Mouse (Mus musculus): Measurements from ENCODE around the gene Impg2.

DNA sequence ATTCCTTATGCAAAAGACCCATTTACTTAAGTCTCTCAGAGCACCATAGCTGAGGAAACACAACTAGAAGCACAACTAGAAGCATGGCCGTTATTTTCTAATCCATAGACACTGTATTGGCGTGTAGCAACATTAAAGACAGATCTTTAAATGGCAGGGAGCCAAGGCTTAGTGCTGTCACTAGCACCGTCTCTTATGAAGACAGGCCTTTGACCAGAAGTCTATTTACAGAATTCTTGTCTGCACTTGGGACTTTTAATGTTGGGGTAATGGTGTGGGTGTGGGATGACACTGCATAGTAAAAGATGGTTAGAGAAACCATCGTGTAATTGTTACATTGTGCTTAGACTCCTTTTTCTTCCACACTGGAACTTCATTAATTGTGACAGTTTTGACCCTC, 17.2 kb upstream of the Impg2 start:
- TF ChIP-seq CTCF (IDR thresholded peaks at IDR 0.05; ENCODE audit: low read depth) (no peak), EP300 (IDR thresholded peaks at IDR 0.05; ENCODE audit: low read depth) (no peak)

All from liver, postnatal 0 days (tissue).